Mouse (Mus musculus) activated CD4-positive, CD25-positive, alpha-beta regulatory T cell (primary cell): ENCODE data around the gene Tlr8. TPM values are rescaled to one million over a fixed set of nuclear protein-coding genes. Genes with fewer than 3 reads are reported as not detected.

ENCODE experiments used
- polyA plus RNA-seq, 2 experiments: library from polyadenylated mRNA; unstranded; fragments of 100-300 nt; shearing (Covaris generic); gene quantifications; one replicate each; pipeline ENCODE4 v1.2.1; 2017

The Tlr8 gene
- polyA plus RNA-seq = 1 to 10 TPM in 1 of 2 experiments, not detected in 1; 1.0 TPM

DNA sequence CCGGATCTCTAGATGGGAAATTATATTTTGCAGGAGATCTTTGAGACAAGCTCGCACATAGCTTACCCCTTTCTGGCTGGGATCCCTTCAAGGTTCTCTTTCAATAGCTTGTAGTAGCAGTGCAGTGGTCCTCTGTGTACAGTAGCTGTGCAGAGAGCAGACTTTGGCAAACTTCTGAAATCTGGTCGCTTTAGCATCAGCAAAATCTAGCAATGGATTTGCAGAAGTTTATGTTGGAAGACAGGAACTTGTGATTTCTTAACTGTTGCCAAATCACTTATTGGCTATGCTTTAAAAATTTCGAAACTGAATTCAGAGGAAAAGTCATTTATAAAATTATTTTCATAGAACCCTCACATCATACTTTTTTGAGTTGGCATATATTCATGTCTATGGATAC lies at the start of gene Tlr8:
Gene Tlr8 (minus strand): TSS at position 244 of the 400 bp plus-strand sequence.

GRCm38 (mm10) chrX:167208978-167209754 lies 55.0 kb downstream of the Tlr8 start, which contains the start of gene Tmsb4x:
Gene Tmsb4x (minus strand): TSS chrX:167209315.

Other genes starting within 250 kb of the Tlr8 start
- over 10,000 TPM; 17,872 to 22,671 TPM for gene Tmsb4x, start 55.0 kb downstream of the Tlr8 start, polyA plus RNA-seq
- 10 to 100 TPM; 10.6 to 16.0 TPM for gene Tlr7, start 66.2 kb upstream of the Tlr8 start, polyA plus RNA-seq
- gene Prps2, start 118.4 kb upstream of the Tlr8 start, polyA plus RNA-seq = 10 to 100 TPM; 55.5 to 59.5 TPM